Mouse (Mus musculus) kidney, postnatal 10 days (tissue): Measurements from ENCODE around the gene Atxn1.

ENCODE experiments used
- DNase-seq: peaks from one replicate; pipeline ENCODE4 v3.0.0; 2021; ENCODE audit warnings: mixed read lengths

Gene Atxn1

DNA sequence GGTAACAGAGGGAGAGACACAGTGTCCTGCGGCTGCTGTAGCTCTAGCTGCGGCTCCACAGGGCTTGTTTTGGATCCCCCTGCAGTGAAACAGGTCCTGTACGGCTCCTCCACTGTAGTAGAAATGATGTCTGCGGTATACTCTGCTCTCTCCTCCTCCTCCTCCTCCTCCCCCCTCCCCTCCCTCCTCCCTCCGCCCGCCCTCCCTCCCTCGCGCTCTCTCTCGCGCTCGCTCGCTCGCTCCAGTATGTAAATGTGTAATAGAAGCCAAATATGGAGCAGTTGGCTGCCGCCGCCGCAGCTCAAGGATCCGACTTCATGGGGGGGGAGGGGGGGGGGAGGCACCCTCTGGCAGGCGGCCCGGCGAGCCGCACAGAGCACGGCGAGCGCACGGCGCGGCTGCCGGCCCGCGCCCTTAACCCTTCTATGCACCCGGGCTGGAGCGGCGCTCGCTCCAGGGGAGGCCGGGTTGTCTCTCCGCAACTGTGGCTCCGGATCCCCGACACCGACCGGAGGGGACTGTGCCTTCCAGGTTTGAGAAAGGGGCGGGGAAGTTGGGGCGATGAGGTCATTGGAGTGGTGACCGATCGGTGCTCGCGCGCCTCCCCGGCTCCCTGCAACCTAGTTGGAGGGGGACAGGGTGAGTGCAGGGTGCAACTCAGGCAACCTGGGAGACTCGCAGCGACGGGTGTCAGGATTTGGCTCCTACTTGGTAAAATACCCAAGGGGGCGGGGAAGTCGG, at the start of gene Atxn1:
Gene Atxn1 (minus strand): TSS at position 156 of the 741 bp plus-strand sequence.
- DNase-seq: peak; percentile 86

DNA sequence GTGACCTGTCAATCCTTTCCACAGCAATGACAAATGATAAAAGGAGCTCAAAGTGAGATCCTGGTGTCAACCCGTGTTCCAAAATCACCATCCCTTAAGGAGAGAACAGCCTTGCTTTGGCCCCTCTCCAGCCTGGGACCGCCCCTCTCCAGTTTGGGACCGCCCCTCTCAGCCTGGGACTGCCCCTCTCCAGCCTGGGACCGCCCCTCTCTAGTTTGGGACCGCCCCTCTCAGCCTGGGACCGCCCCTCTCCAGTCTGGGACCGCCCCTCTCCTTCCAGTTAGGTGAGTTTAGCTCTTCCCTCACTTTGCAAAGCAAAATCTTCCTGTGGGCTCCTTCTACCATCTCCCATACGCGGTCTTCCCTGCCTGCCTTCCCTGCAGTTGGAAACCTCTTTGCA, 46.4 kb upstream of the Atxn1 start:
- no peak for DNase-seq

DNA sequence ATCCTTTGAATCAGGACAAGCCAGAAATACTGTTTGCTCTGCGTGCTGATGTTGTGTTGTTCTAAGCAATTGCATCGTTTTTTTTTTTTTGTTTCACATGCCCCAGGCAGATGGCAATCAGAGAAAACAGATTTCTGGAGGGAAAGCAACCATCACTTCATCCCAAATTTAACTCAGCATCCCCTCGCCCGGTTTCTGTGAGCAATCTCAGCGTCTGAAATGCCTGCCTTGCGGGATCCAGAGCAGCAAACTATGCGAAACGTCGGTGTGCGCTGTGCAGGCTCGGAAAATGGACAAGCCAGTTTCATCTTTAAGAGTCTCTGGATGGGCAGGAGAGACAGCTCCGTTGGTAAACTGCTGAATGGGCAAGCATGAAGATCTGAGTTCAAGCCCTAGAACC, 45.3 kb upstream of the Atxn1 start:
- DNase-seq: no peak

DNA sequence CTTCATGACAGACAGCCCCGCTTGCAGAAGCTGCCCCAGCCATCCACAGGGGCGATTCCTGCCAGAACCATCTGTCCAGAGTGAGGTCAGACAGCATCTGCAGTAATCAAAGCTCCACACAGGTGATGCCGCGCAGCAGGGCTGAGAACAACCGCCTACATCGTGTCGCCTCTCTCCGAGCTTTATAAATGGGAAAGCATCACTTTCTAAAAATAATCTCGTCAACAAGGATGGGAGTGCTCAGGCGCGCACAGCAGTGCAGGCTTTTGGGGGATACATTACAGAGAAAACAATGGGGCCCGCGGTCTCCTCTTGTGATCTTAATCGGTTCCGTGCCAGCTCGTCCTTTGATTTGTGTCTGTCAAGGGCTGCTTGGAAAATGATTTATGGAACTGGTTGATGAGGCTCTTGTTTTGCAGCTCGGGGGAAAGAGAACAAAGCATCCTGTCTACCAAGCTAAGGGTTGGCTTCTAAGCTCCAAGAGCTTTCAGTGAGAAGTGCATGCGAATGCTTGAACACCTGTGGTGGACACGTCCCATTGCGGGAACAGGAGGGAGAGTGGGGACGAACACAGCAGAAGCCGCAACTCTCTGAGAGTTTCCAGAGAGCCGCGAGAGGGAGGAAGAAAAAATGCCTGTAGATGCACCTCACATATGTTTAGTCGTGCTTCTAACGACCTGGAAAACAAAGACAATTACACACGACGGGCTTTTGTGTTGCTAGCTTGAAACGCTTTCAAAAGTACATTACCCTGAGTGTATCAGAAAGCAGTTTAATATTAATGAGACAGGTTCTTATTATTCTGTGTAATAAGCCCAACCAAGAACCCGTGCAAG, 44.2 kb upstream of the Atxn1 start:
- DNase-seq: no peak

DNA sequence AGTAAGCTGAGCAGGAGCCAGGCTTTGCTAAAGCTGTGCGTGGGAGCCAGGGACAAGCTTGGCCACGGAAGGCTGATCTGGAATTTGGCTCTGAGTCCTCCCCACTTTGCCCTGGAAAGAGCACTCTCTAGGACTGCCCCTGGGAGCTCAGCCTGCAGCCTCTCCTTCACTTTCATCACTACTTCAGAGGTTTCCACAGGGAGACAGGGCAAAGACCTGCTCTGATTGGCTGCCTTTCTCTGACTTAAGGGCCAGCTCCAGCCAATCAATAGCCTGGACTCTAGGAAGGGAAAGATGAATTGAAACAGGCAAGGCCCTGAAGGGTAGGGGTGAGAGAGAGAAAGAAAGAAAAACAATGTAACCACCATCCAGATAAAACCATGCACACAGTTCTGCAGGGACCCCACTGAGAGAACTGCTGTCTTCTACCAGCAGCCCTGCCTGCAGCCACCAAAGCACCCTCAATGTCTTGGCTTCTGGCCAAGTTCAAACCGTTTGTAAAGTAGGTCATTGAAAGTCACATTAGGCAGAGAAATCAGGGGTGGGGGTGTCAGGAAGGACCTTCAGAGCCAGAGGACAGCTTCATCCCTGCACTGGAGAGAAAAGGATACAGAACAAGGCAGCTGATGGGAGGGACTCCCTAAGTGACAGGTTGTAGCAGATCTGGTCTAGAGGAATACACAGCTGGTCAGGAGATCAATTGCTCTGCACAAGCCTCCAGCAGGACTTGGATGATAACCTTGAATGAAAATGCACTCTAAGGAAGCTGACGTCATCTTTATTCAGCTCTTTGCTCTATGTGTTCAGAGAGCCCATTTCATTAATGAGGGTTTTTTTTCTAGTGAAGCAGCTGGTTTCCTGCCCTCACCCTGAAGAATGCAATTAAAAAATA, 41.6 kb upstream of the Atxn1 start:
- peak; percentile 63 for DNase-seq

DNA sequence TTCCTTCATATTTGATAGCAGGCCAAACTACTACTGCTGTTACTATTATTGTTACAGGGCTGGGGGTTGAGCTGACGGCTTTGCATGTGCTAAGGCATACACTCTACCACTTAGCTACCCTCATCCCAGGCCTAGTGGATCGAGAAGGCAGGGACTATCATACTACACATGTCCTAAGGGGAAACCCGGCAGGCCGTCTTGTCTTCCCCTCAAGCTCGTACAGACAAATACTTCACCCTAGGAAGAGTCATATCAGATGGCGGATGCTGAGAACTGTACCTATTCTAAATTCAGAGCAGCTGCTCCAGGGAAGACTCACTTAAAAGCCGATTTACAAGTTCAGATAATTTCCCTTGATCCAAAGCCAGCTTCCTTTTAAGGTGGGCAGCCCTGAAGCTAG, 40.8 kb upstream of the Atxn1 start:
- DNase-seq: no peak

DNA sequence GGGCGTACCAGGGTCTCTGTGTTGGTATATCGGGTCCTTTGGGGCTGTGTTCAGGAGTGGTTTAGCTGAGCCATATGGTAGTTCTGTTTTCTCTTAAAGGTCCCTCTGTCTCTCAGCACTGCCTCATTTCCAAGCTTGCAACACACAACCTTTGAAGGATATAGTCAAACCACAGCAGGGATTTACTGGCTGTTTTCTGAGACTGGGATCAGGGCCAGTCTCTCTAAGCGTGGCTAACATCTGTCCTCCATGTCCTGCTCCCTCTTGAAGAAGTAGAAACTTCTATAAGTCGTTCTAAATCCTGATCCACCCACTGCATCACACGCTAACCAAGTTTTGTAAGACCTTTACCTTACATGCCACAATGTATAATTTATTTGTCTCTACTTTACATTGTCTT, 36.5 kb upstream of the Atxn1 start:
- DNase-seq: no peak

DNA sequence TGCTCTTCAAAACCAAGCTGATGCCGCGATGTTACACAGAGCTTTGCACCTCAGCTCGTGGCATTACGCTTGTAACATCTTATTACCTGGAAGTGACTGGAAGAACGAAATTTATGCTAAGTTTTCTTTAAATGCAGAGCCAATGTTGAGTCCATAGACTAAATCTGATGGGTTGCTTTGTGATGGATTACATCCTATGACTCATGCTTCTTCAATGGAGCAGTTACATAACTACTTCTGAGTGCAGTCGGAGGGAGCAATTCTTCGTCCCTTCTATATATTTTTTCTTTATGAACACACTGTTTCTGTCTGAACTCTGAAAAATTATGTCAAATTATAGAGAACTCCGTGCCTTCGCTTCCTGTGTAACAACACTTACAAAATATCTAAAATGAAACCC, 28.1 kb upstream of the Atxn1 start:
- no peak for DNase-seq

DNA sequence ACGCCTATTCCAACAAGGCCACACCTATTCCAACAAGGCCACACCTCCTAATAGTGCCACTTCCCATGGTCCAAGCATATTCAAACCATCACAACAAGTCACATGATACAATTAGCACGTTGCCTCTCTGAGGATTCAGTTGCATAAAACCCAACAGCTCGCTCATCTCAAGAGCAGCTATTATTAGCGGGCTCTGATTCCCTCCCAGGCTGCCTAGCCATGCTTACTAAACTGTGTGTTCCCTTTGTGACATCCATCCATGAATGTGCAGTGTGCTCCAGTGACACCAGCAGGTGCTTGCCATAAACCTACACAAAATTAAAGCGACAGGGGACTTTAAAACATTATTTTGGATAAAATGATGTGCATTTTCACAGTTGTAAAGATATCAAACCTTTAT, 25.7 kb upstream of the Atxn1 start:
- DNase-seq: no peak

DNA sequence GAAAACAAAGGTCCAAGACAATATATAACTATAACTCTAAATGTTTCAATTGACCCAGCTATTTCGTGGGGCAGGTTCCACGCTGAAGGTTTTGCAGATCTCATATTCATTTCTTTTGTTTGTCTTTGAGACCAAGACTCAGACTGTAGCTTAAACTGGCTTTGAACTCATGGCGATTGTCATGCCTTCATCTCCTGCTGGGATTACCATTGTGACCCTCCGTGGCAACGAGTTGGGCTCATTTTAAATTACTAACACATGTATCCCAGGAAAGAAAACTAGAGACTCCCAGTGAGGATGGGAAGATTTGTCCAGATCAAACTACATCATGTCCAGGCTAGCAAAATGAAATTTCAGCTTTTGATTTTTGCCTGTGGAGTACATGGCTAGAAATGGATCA, 14.4 kb upstream of the Atxn1 start:
- no peak for DNase-seq

DNA sequence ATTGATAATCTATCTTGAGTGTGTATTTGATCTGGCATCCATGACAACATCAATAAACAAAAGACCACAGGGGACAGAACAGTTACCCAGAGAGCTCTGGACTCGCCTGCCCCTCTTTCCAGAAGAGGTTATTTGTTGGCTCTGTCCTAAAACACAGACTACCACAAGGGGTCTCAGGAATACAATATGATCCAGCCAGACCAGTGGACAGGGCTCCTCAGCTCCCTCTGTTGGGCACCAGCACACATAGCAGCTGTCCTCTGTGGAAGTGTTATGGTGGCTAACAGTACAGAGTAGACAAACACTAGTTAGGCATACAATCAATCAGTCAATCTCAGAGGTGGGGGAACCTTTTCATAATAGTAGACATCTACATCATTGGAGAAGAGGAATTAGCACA, 12.1 kb upstream of the Atxn1 start:
- DNase-seq: peak; percentile 82

DNA sequence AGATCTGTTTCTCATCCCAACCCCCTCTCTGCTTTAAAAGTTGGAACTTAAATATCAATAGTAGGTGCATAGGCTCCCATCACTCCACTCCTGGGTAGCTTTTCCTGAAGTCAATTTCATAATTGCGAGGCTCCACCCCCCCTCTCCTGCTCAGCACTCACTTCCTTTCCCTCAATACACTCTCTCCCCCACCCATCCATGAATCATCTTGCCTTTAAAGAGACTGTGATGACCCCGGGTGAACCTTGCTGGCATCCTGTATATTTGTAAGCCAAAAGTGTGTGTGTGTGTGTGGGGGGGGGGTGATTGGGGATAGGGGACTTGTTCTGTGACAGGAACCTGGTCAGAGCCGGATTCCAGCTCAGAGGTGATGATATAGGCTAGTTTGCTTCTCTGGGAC, 9.8 kb upstream of the Atxn1 start:
- DNase-seq: peak; percentile 74

DNA sequence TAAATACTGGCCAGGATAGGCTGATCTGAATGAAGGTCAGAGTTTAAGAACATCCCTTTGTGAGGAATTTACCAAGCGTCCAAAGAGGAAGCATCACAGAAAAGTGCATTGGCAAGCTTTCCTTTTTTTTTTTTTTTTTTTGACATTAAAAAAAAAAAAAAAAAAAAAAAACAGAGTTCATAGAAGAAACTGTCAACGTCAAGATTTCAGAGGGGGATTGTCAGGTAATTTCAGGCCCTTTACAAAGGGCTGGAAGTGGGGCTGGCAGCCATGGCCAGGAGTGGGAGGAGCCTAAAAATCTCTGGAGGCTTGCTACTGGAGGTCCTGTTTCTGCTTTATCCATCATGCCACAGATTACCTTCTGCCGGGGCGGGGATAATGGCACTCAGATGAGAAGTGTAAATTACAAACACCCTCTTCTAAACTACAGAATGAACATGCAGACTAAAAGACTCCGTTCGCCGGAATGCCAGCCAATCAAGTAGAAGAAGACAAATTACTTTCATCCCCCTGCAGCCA, 9.2 kb upstream of the Atxn1 start:
- DNase-seq: no peak

DNA sequence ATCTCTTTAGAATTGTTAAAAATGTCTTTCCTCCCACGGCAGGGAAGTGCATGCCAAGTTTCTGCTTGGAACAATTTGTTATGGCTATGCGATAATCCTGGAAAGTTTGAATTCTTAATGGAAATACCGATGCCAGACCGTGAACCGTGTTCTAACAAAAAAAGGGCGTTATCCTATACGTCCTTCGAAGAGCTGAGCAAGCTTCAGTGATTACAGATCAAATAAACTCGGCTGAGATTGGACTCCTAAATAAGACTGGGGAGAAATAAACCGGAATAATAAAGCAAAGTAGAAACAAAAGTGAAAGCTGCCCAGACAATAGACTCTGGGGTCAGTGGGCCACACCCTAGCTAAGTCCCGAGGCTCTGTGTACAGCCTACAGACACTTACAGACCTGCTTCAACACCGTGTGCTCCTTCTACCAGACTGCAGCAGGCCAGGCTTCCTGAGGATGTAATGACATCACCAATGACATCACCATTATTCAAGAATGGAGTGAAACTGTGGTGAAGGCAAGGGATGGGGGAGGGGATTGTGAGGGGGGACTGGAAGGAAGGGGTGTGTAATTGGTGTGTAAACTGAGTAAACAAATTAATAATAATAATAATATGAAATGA, 6.2 kb upstream of the Atxn1 start:
- peak; percentile 36 for DNase-seq

DNA sequence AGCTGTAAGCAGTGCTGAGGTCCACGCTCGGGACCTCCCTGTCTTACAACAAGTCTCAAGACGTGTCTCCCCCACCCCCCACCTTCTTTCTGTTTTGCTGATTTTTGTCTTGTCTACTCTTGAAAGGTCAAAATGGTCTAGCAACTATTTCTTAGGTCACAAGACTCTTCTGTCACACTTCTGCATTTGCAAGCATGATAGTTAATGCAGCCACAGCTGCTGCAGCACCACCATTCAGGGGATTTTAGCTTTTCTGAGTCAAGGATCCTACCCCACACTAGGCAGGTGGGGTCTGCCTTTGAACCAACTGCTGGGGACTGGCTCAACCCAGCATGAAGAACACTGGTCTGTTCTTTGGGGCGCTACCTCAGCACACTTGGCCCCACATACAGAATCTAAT, 3.4 kb upstream of the Atxn1 start:
- no peak for DNase-seq

DNA sequence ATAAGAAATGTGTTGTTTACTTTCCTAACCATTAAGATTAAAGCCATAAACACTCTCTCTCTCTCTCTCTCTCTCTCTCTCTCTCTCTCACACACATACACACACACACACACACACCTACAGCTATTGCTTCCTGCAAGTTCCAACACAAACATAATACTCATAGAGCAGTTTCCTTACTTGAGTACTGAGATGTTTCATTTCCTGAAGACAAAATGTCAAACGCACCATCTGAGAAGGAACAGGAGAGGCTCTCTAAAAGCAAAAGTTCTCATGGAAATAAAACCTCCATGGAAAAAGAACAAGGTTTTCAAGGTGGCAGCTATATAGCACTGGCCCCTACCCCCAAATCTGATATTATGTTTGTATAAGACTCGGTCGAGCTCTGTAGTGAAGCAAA, 2.6 kb upstream of the Atxn1 start:
- no peak for DNase-seq

DNA sequence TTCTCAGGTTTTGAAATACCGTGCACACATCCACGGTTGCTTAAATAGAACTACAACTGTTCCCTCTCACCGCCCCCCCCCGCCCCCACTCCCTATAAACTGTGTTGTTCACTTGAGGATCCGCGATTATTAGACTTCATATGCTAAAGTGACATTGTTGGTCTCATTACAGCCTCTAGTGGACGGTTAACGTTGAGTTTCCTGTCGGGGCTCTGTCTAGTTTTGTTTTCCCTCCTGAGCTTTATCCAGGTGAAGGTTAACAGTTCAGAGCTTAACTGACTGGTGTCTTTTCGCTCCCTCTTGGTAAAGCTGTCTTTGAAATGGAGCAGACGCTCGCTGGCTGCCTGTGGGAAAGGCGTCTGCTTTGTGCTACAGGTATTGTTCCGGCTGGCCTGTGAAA, 1.8 kb upstream of the Atxn1 start:
- DNase-seq: peak; percentile 39

DNA sequence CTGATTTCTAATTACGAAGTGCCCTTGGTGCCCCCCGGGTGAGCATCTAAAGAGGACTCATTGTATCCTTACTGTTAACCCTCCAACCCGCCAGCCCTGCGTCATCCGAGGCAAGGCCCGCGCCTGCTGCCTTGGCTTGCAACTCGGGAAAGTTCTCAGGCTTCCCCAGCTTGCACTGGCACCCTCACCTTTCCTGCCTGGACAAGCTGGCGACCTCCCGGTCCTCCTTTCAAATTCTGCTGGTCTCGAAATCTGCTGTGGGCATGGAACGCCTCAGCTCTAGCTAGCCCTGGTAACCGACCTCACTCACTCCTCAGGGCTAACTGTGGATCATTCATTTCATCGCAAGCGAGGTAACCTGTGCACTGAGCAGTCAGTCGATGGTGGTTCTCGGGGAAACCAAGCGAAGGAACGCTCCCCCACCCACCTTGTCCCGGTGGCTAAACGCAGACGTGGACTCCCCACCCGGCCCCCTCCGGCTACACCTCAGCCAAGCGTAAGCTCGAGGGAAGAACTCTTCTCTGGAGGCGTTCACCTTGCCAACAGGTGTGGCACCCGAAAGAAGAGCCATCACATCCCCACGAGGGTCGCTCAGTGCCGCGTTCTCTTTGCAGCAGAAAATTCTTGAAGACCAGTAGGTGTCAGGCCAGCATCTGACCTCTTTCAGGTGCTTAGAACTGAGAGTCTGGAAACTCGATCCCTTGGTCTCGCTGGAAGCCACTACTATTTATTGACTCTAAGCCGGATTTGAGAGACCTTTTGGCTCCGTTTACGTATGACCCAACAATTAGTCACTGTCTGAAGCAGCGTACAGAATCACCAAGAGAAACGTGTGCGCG, 1.0 kb upstream of the Atxn1 start:
- peak; percentile 53 for DNase-seq

DNA sequence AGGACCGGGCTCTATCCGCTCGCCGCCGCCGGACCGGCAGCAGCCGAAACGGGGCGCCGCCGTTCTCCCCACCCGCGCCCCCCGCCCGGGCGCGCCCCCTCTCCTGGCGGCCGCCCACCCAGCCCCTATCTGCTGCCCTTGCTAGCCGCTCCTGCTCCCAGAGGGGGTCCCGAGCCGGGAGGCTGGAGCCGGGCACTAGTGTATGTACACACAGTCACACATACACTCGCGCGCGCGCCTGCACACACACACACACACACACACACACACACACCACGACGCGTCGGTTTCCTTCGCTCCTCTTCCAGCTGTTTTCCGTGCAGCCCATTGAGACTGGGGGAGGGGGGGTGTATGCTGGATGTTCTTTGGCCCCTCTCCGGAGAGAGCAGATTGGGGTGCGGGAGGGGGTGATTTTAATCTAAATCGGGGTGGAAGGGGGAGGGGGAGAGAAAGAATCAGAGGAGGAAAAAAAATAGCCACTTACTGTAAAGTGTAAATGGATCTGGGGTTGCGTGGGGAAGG, 416 bp downstream of the Atxn1 start:
- DNase-seq: peak; percentile 80

DNA sequence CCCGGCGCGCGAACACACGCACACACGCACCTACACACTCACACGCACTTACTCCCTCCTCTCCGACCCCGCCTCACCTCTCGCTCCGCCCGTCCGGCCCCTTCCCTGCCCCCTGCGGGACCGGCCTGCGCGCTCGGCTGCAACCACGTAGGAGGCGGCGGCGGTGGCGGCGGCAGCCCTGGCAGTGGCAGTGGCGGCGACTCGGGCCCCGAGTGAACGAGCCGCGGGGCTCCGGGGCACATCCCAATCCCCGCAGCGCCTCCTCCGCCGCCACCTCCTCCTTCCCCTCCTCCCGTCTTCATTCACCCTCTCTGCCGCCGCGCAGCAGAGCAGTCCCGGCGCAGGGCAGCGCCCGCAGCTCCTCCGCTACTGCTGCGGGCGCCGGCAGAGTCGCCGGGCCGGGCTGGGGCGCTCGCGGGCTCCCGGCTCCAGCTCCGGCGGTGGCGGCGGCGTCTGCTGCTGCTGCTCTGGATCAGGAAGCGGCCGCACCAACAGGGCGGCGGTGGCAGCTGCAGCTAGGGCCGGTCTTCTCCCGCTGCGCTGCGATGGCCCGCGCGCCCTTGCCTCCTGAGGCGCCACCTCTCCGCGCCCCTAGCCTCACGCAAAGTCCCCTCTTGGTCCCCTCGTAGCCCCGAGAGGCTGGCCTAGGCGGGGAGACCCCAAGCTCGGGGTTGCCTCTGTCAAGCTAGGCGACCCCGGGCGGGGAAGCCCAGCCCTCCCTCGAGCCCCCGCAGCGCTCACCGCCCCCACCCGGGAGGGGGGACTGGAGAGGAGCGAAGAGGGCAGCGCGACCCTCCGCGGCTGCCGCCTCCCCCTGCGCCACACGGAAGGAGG, 1.1 kb downstream of the Atxn1 start:
- DNase-seq: peak; percentile 90

DNA sequence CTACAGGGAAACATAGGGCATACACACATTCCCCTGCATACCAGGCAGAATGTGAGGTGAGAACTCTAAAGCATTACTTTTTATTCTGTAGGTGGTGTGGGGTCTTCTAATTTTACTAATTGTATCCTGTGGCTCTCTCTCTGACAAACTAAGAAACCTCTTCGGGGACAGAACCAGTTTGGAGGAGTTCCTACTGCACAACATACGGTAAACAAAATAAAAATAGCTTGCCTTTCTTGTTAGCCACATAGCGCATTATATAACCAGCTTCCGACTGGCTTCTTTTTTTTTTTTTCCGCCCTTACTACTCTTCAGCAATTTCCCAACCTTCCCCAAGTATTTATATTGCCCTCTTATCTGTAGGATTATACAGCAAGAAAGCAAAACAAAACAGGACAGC, 2.0 kb downstream of the Atxn1 start:
- no peak for DNase-seq
